Mouse (Mus musculus): ENCODE measurements around the gene 9130213A22Rik. TPM values are rescaled to one million over a fixed set of nuclear protein-coding genes. Genes with fewer than 3 reads are reported as not detected.

9130213A22Rik gene
- polyA plus RNA-seq, 1 experiment: 0.74 TPM

GRCm38 (mm10) chr11:69102403-69102725 lies 20.0 kb downstream of the 9130213A22Rik start:
- Histone ChIP-seq H3K36me3 (ENCODE audit: control insufficient read depth, insufficient read depth, low read length) (peaks cover 28% of the 10 kb centered on the region), H3K4me1 (ENCODE audit: control insufficient read depth, insufficient read depth, low read length) (peaks cover 16% of the 10 kb centered on the region), H3K27ac (ENCODE audit: insufficient read depth, low read depth, low read length) (no peak overlapping the region), H3K4me3 (ENCODE audit: insufficient read depth, low read depth, low read length) (no peak overlapping the region), H3K27me3 (replicated peaks; ENCODE audit: control insufficient read depth, insufficient read depth, low read length) (no peaks in the 10 kb centered on the region)
- 86% methylated on average over 7 of the region's 7 CpGs for WGBS
- no peak for DNase-seq
- no peak for TF ChIP-seq POLR2A (IDR thresholded peaks at IDR 0.05; ENCODE audit: low read depth, low read length)

- no peak for TF ChIP-seq CTCF (conservative IDR thresholded peaks at IDR 0.05; ENCODE audit: insufficient read depth, insufficient read length, low read depth, low read length)
- no peak for TF ChIP-seq POLR2A (IDR thresholded peaks at IDR 0.05; ENCODE audit: low read depth, low read length)
- Histone ChIP-seq H3K27ac (ENCODE audit: insufficient read depth, low read depth, low read length) (no peak overlapping the region), H3K4me1 (ENCODE audit: control insufficient read depth, insufficient read depth, low read length) (peaks cover 18% of the 10 kb centered on the region), H3K4me3 (ENCODE audit: insufficient read depth, low read depth, low read length) (no peak overlapping the region), H3K27me3 (replicated peaks; ENCODE audit: control insufficient read depth, insufficient read depth, low read length) (no peaks in the 10 kb centered on the region), H3K36me3 (ENCODE audit: control insufficient read depth, insufficient read depth, low read length) (peaks cover 26% of the 10 kb centered on the region)
- no peak for DNase-seq
- WGBS: 93% methylated on average over 21 of the region's 21 CpGs
Measured at GRCm38 (mm10) chr11:69101604-69102402, 20.6 kb downstream of the 9130213A22Rik start.

- no peak overlapping the region for H3K4me3 ChIP-seq (ENCODE audit: insufficient read depth, low read depth, low read length)
- no peaks in the 10 kb centered on the region for H3K27me3 ChIP-seq (replicated peaks; ENCODE audit: control insufficient read depth, insufficient read depth, low read length)
- H3K36me3 ChIP-seq (ENCODE audit: control insufficient read depth, insufficient read depth, low read length): peaks cover 24% of the 10 kb centered on the region
- no peak overlapping the region for H3K27ac ChIP-seq (ENCODE audit: insufficient read depth, low read depth, low read length)
- DNase-seq: no peak
- TF ChIP-seq POLR2A (IDR thresholded peaks at IDR 0.05; ENCODE audit: low read depth, low read length): no peak
- no peak for TF ChIP-seq CTCF (conservative IDR thresholded peaks at IDR 0.05; ENCODE audit: insufficient read depth, insufficient read length, low read depth, low read length)
- 87% methylated on average over 20 of the region's 20 CpGs for WGBS
- H3K4me1 ChIP-seq (ENCODE audit: control insufficient read depth, insufficient read depth, low read length): peaks cover 18% of the 10 kb centered on the region
Measured at GRCm38 (mm10) chr11:69100639-69101360, 21.6 kb downstream of the 9130213A22Rik start.

GRCm38 (mm10) chr11:69099915-69100345 lies 22.5 kb downstream of the 9130213A22Rik start:
- Histone ChIP-seq H3K27ac (ENCODE audit: insufficient read depth, low read depth, low read length) (peak overlapping the region; percentile 99), H3K36me3 (ENCODE audit: control insufficient read depth, insufficient read depth, low read length) (peaks cover 19% of the 10 kb centered on the region), H3K4me1 (ENCODE audit: control insufficient read depth, insufficient read depth, low read length) (peaks cover 18% of the 10 kb centered on the region), H3K4me3 (ENCODE audit: insufficient read depth, low read depth, low read length) (peak overlapping the region; percentile 84), H3K27me3 (replicated peaks; ENCODE audit: control insufficient read depth, insufficient read depth, low read length) (no peaks in the 10 kb centered on the region)
- DNase-seq: peak; percentile 96
- under 1% methylated on average over 23 of the region's 23 CpGs for WGBS
- no peak for TF ChIP-seq POLR2A (IDR thresholded peaks at IDR 0.05; ENCODE audit: low read depth, low read length)
- TF ChIP-seq CTCF (conservative IDR thresholded peaks at IDR 0.05; ENCODE audit: insufficient read depth, insufficient read length, low read depth, low read length): no peak

GRCm38 (mm10) chr11:69099177-69099914 lies 23.0 kb downstream of the 9130213A22Rik start:
- H3K4me1 ChIP-seq (ENCODE audit: control insufficient read depth, insufficient read depth, low read length): peaks cover 20% of the 10 kb centered on the region
- no peaks in the 10 kb centered on the region for H3K27me3 ChIP-seq (replicated peaks; ENCODE audit: control insufficient read depth, insufficient read depth, low read length)
- H3K36me3 ChIP-seq (ENCODE audit: control insufficient read depth, insufficient read depth, low read length): peaks cover 17% of the 10 kb centered on the region
- TF ChIP-seq POLR2A (IDR thresholded peaks at IDR 0.05; ENCODE audit: low read depth, low read length): peak; percentile 27
- TF ChIP-seq CTCF (conservative IDR thresholded peaks at IDR 0.05; ENCODE audit: insufficient read depth, insufficient read length, low read depth, low read length): no peak
- under 1% methylated on average over 22 of the region's 22 CpGs for WGBS
- DNase-seq: peak; percentile 88
- peak overlapping the region; percentile 84 for H3K4me3 ChIP-seq (ENCODE audit: insufficient read depth, low read depth, low read length)
- peak overlapping the region; percentile 99 for H3K27ac ChIP-seq (ENCODE audit: insufficient read depth, low read depth, low read length)

- peak; percentile 99 for DNase-seq
- Histone ChIP-seq H3K4me3 (ENCODE audit: insufficient read depth, low read depth, low read length) (peak overlapping the region; percentile 84), H3K36me3 (ENCODE audit: control insufficient read depth, insufficient read depth, low read length) (peaks cover 17% of the 10 kb centered on the region), H3K27ac (ENCODE audit: insufficient read depth, low read depth, low read length) (peak overlapping the region; percentile 99), H3K4me1 (ENCODE audit: control insufficient read depth, insufficient read depth, low read length) (peaks cover 21% of the 10 kb centered on the region), H3K27me3 (replicated peaks; ENCODE audit: control insufficient read depth, insufficient read depth, low read length) (no peaks in the 10 kb centered on the region)
- peak; percentile 21 for TF ChIP-seq POLR2A (IDR thresholded peaks at IDR 0.05; ENCODE audit: low read depth, low read length)
- no peak for TF ChIP-seq CTCF (conservative IDR thresholded peaks at IDR 0.05; ENCODE audit: insufficient read depth, insufficient read length, low read depth, low read length)
- under 1% methylated on average over 19 of the region's 19 CpGs for WGBS
Measured at GRCm38 (mm10) chr11:69098762-69099091, 23.7 kb downstream of the 9130213A22Rik start.
